Mouse (Mus musculus) c-Kit-positive CD71-positive TER-119-negative erythroid progenitor cells, embryonic 14.5 days (primary cell): ENCODE measurements around the gene Npcd.

Source experiments
- DNase-seq: peaks from one replicate; pipeline ENCODE4 v3.0.0-alpha.2; 2013; ENCODE audit warnings: low read depth

Gene Npcd

DNA sequence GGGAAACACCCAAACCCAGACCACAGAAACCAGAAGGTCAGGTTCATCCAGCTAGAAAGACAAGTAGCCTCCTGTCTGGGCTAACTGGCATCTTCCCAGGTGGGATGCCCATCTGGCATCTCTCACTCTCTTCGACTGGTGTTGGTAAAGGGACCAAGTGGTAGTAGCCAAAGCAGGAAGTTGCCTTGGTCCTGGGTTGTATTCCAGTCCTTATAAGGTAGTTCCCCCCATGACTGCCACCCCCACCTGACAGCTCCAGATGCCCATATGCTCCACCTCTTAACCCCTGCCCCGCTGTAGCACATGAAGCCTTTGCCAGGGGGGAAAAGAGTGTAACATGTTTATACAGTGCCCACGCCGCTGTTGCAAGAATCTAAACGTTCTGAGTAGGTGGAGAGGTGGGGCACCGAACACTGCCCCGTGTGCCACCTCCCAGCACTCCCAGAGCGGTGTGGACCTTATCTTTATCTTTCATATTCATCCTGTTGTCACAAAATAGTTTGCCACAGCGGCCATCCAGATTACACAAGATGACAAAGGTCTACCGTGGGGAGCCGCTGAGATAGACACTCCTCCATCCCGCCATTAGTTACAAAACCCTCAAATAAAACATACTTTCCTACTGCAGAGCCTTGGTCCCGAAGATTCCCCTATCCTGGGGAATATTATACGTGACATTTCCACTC, 92.7 kb downstream of the Npcd start:
- DNase-seq, result no peak

DNA sequence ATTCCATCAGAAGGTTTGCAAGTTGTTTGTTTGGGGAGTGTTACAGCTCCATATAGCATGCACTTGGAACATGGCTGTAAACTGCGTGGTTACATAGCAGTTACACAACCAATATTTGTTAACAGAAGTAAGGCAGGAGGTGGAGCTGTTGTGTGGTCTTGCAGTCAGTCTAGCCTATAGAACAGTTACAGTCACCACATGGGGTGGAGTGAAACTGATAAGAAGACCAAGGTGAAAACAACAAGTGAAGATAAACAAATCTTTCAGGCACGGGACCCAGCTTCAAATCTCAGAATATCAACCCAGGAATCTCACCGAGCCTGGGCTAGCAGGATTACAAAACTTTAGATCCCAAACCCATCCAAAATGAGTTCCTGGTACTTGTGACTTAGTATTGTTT, 93.3 kb downstream of the Npcd start:
- DNase-seq, result no peak
